Mouse (Mus musculus) ES-Bruce4 (cell line): ENCODE data around the gene Prrc2a.

ENCODE experiments used
- CTCF ChIP-seq: IDR thresholded peaks from one replicate; pipeline ENCODE4 v1.8.1; 2011; ENCODE audit warnings: low read depth, low read length
- POLR2A ChIP-seq: IDR thresholded peaks from one replicate; pipeline ENCODE4 v1.8.1; 2011; ENCODE audit warnings: low read length; ENCODE audit not compliant: insufficient read depth

DNA sequence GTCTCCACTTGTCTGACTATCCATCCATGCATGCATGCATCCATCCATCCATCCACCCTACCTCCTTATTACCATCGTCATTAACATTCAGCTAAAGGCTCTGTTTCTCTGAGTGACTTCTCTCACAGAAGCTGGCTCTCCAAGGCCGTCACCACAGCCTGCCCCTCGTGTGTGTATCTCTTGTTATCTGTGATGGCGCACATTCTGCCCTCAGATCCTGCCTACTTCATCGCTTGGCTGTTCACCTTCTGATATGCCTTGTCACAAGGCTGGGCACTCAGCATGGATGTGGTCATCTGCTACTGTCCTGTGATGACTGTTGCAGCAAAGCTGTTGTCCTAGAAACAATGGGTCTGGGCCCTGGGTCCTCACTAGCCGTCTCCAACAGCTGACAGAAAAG lies 59.9 kb downstream of the Prrc2a start:
- no peak for TF ChIP-seq CTCF
- no peak for TF ChIP-seq POLR2A
